Mouse (Mus musculus): Measurements from ENCODE around the gene Mtcl1. TPM values are rescaled to one million over a fixed set of nuclear protein-coding genes. Genes with fewer than 3 reads are reported as not detected.

The Mtcl1 gene
- total RNA-seq, 2 experiments from 2014 or later, result 103 to 122 TPM

- no peak for TF ChIP-seq CTCF (IDR thresholded peaks at IDR 0.05)
- H3K4me3 ChIP-seq, result no peak overlapping the region
- no peak overlapping the region; the same call in 1 of the 2 replicates for H3K27ac ChIP-seq
- intact Hi-C loops (cut with DNase I), result no loop called here
- no peak for DNase-seq (ENCODE audit: extremely low spot score in 1 of 2, low spot score in 2 of 2)
Observed at GRCm38 (mm10) chr17:66417748-66418147, 31.8 kb downstream of the Mtcl1 start.

GRCm38 (mm10) chr17:66417329-66417728, 32.2 kb downstream of the Mtcl1 start:
- no peak for TF ChIP-seq CTCF (IDR thresholded peaks at IDR 0.05)
- H3K4me3 ChIP-seq, result peak overlapping the region; percentile 23; the same call in 1 of the 2 replicates
- no peak for DNase-seq (ENCODE audit: extremely low spot score in 1 of 2, low spot score in 2 of 2)
- intact Hi-C loops (cut with DNase I), result no loop called here
- H3K27ac ChIP-seq, result peak overlapping the region; percentile 0; the same call in 1 of the 2 replicates

- Histone ChIP-seq H3K27ac (peak overlapping the region; percentile 0; the same call in 1 of the 2 replicates), H3K4me3 (peak overlapping the region; percentile 23; the same call in 1 of the 2 replicates)
- DNase-seq (ENCODE audit: extremely low spot score in 1 of 2, low spot score in 2 of 2), result peak in 1 of 2 experiments; percentile 52
- intact Hi-C loops (cut with DNase I), result no loop called here
- TF ChIP-seq CTCF (IDR thresholded peaks at IDR 0.05), result no peak; the same call in 1 of the 2 replicates
Observed at GRCm38 (mm10) chr17:66416841-66417313, 32.7 kb downstream of the Mtcl1 start.

- no peak for TF ChIP-seq CTCF (IDR thresholded peaks at IDR 0.05)
- DNase-seq (ENCODE audit: extremely low spot score in 1 of 2, low spot score in 2 of 2), result no peak
- intact Hi-C loops (cut with DNase I), result no loop called here
- Histone ChIP-seq H3K27ac (no peak overlapping the region; the same call in 1 of the 2 replicates), H3K4me3 (no peak overlapping the region)
Observed at GRCm38 (mm10) chr17:66416436-66416835, 33.1 kb downstream of the Mtcl1 start.

- no peak for TF ChIP-seq CTCF (IDR thresholded peaks at IDR 0.05)
- no peak for DNase-seq (ENCODE audit: extremely low spot score in 1 of 2, low spot score in 2 of 2)
- intact Hi-C loops (cut with DNase I), result no loop called here
- Histone ChIP-seq H3K27ac (no peak overlapping the region), H3K4me3 (no peak overlapping the region)
Observed at GRCm38 (mm10) chr17:66414331-66414730, 35.2 kb downstream of the Mtcl1 start.

- H3K27ac ChIP-seq, result no peak overlapping the region
Observed at GRCm38 (mm10) chr17:66412155-66412970, 37.2 kb downstream of the Mtcl1 start.

GRCm38 (mm10) chr17:66410884-66411426, 38.6 kb downstream of the Mtcl1 start:
- no peak for TF ChIP-seq CTCF (IDR thresholded peaks at IDR 0.05)
- no peak overlapping the region for H3K4me3 ChIP-seq
- intact Hi-C loops (cut with DNase I), result no loop called here
- no peak overlapping the region for H3K27ac ChIP-seq
- no peak for DNase-seq (ENCODE audit: extremely low spot score in 1 of 2, low spot score in 2 of 2)

More at GRCm38 (mm10) chr17:66412155-66412970, 37.2 kb downstream of the Mtcl1 start:
- intact Hi-C loops (cut with DNase I), result no loop called here
- DNase-seq (ENCODE audit: extremely low spot score in 1 of 2, low spot score in 2 of 2), result no peak
- TF ChIP-seq CTCF (IDR thresholded peaks at IDR 0.05), result no peak
- H3K4me3 ChIP-seq, result no peak overlapping the region

GRCm38 (mm10) chr17:66409070-66409605, 40.4 kb downstream of the Mtcl1 start:
- Histone ChIP-seq H3K4me3 (no peak overlapping the region), H3K27ac (no peak overlapping the region)
- intact Hi-C loops (cut with DNase I), result no loop called here
- TF ChIP-seq CTCF (IDR thresholded peaks at IDR 0.05), result no peak
- DNase-seq (ENCODE audit: extremely low spot score in 1 of 2, low spot score in 2 of 2), result no peak

- no peak overlapping the region for H3K27ac ChIP-seq
- intact Hi-C loops (cut with DNase I), result no loop called here
Observed at GRCm38 (mm10) chr17:66408400-66408799, 41.1 kb downstream of the Mtcl1 start.

GRCm38 (mm10) chr17:66407833-66408232, 41.7 kb downstream of the Mtcl1 start:
- no peak; the same call in 1 of the 2 replicates for TF ChIP-seq CTCF (IDR thresholded peaks at IDR 0.05)
- Histone ChIP-seq H3K4me3 (no peak overlapping the region), H3K27ac (no peak overlapping the region)
- no peak for DNase-seq (ENCODE audit: extremely low spot score in 1 of 2, low spot score in 2 of 2)
- intact Hi-C loops (cut with DNase I), result no loop called here

More at GRCm38 (mm10) chr17:66408400-66408799, 41.1 kb downstream of the Mtcl1 start:
- H3K4me3 ChIP-seq, result no peak overlapping the region
- no peak for TF ChIP-seq CTCF (IDR thresholded peaks at IDR 0.05)
- DNase-seq (ENCODE audit: extremely low spot score in 1 of 2, low spot score in 2 of 2), result no peak

GRCm38 (mm10) chr17:66405601-66406000, 43.9 kb downstream of the Mtcl1 start:
- Histone ChIP-seq H3K27ac (peak overlapping the region; percentile 55; the same call in 1 of the 2 replicates), H3K4me3 (no peak overlapping the region)
- no peak for TF ChIP-seq CTCF (IDR thresholded peaks at IDR 0.05)

More at GRCm38 (mm10) chr17:66405601-66406000, 43.9 kb downstream of the Mtcl1 start:
- intact Hi-C loops (cut with DNase I), result no loop called here
- no peak for DNase-seq (ENCODE audit: extremely low spot score in 1 of 2, low spot score in 2 of 2)

Measured in left cerebral cortex, adult 2 months (tissue).